Comparison of ENCODE assay signal across 9 mouse cellular contexts in genomic region chr11:59309106-59309805, GRCm38 (mm10). TPM values are rescaled to one million over a fixed set of nuclear protein-coding genes. Genes with fewer than 3 reads are reported as not detected.
DNase-seq lines count a peak whose midpoint lies in the region; ATAC-seq and TF ChIP-seq lines count a peak whose summit lies in the region.
"Had no signal": no experiment of that assay in that cellular context is flagged by ENCODE, and none has a peak within 500 bp of the region (broad histone marks: within the 10 kb centered on the region; RNA-seq: fewer than 3 reads in every experiment).

No protein-coding gene starts in this region.

- peak; percentile 40; the same call in 1 of the 2 replicates for TF ChIP-seq POLR2A in cortical plate, adult 2 months (IDR thresholded peaks at IDR 0.05; ENCODE audit: extremely low read depth, insufficient read depth, low read length)
- TF ChIP-seq POLR2A in thymus, adult 2 months (IDR thresholded peaks at IDR 0.05; ENCODE audit: control insufficient read depth, extremely low read depth, insufficient read depth, low read length, poor library complexity) = no peak

- no peaks in the 10 kb centered on the region for H3K36me3 ChIP-seq in heart, embryonic 10.5 days
- H3K36me3 ChIP-seq in limb, embryonic 12.5 days = no peaks in the 10 kb centered on the region
- H3K36me3 ChIP-seq in thymus, adult 2 months (ENCODE audit: control insufficient read depth, insufficient read depth, low read length) = no peaks in the 10 kb centered on the region

- 12% methylated on average over 12 of the region's 12 CpGs for WGBS in heart, embryonic 10.5 days
- WGBS in limb, embryonic 12.5 days = 7% methylated on average over 12 of the region's 12 CpGs
- 73% methylated on average over 12 of the region's 12 CpGs for WGBS in thymus, adult 2 months

- H3K4me3 ChIP-seq in layer of hippocampus, adult 2 months = no peak overlapping the region
- H3K4me3 ChIP-seq in cortical plate, adult 2 months (ENCODE audit: insufficient read depth, low read length) = peak overlapping the region; percentile 68; the same call in 1 of the 2 replicates
- peak overlapping the region; percentile 72 for H3K4me3 ChIP-seq in heart, embryonic 10.5 days
- peak overlapping the region; percentile 69 for H3K4me3 ChIP-seq in limb, embryonic 12.5 days (replicated peaks)
- no peak overlapping the region for H3K4me3 ChIP-seq in thymus, adult 2 months (ENCODE audit: control insufficient read depth, insufficient read depth, low read length)

- H3K27ac ChIP-seq in layer of hippocampus, adult 2 months = peak overlapping the region; percentile 83
- H3K27ac ChIP-seq in cortical plate, adult 2 months (ENCODE audit: insufficient read depth, low read length) = no peak overlapping the region
- H3K27ac ChIP-seq in heart, embryonic 10.5 days = peak overlapping the region; percentile 76
- peak overlapping the region; percentile 67 for H3K27ac ChIP-seq in limb, embryonic 12.5 days
- H3K27ac ChIP-seq in thymus, adult 2 months (ENCODE audit: control insufficient read depth, insufficient read depth, low read length) = no peak overlapping the region

- 0 out of 2 replicates have a peak overlapping the region, but pooled peaks have one; percentile 28 for H3K9ac ChIP-seq in limb, embryonic 12.5 days (replicated peaks)

- H3K27me3 ChIP-seq in heart, embryonic 10.5 days (ENCODE audit: insufficient read depth, poor library complexity, severe bottlenecking) = peaks cover 98% of the 10 kb centered on the region
- peaks cover 69% of the 10 kb centered on the region for H3K27me3 ChIP-seq in limb, embryonic 12.5 days
- H3K27me3 ChIP-seq in thymus, adult 2 months (ENCODE audit: control insufficient read depth, insufficient read depth, low read length) = peaks cover 15% of the 10 kb centered on the region; the same call in 1 of the 2 replicates

- no peaks in the 10 kb centered on the region for H3K9me3 ChIP-seq in heart, embryonic 10.5 days
- H3K9me3 ChIP-seq in limb, embryonic 12.5 days = no peaks in the 10 kb centered on the region

- H3K4me1 ChIP-seq in cortical plate, adult 2 months (ENCODE audit: control insufficient read depth, insufficient read depth, low read length) = peaks cover 5% of the 10 kb centered on the region
- H3K4me1 ChIP-seq in heart, embryonic 10.5 days = peaks cover 66% of the 10 kb centered on the region
- H3K4me1 ChIP-seq in limb, embryonic 12.5 days (replicated peaks) = peaks cover 83% of the 10 kb centered on the region
- peaks cover 4% of the 10 kb centered on the region; the same call in 1 of the 2 replicates for H3K4me1 ChIP-seq in thymus, adult 2 months (replicated peaks; ENCODE audit: control insufficient read depth, insufficient read depth, low read length)

- DNase-seq in layer of hippocampus, adult 2 months (ENCODE audit: low spot score in 2 of 2) = no peak
- no peak for DNase-seq in layer of hippocampus, postnatal 10 days (ENCODE audit: low spot score in 2 of 2)
- peak; percentile 90 for DNase-seq in heart, embryonic 10.5 days (ENCODE audit: low spot score)
- peak; percentile 72 for DNase-seq in yolk sac, embryonic 10.5 days (ENCODE audit: low spot score)
- DNase-seq in right cerebral cortex, postnatal 36 days (ENCODE audit: low spot score in 2 of 2) = no peak
- DNase-seq in thymus, adult 2 months = no peak

- no peak for TF ChIP-seq CTCF in layer of hippocampus, adult 2 months (conservative IDR thresholded peaks at IDR 0.05)
- TF ChIP-seq CTCF in cortical plate, adult 2 months (IDR thresholded peaks at IDR 0.05; ENCODE audit: extremely low read depth, insufficient read depth, low read length) = no peak
- no peak for TF ChIP-seq CTCF in thymus, adult 2 months (IDR thresholded peaks at IDR 0.05; ENCODE audit: borderline replicate concordance, control insufficient read depth, extremely low read depth, insufficient read depth, low read length, poor library complexity)

- ATAC-seq in limb, embryonic 12.5 days (ENCODE audit: insufficient number of reproducible peaks, insufficient read depth, low FRiP score, low TSS enrichment, low read depth) = peak; percentile 52

- H3K4me2 ChIP-seq in limb, embryonic 12.5 days = peak overlapping the region; percentile 92

RNA-seq across cellular contexts. Expression of gene Wnt9a, which starts 2.5 kb away (rescaled TPM):
- total RNA-seq in layer of hippocampus, adult 2 months (2021) = 1 to 10 TPM; 3.8 TPM
- 1 to 10 TPM; 2.7 to 2.9 TPM for total RNA-seq in layer of hippocampus, postnatal 10 days (2021)
- polyA plus RNA-seq in cortical plate, adult 2 months (2012; rRNA removed) = 15.9 and 18.5 TPM in 2 replicates
- 3.8 and 4.1 TPM in 2 replicates for polyA plus RNA-seq in heart, embryonic 10.5 days (2016; fragmentation: Nextera tagmentation; extraction: Ambion mirVana)
- polyA plus RNA-seq in limb, embryonic 12.5 days (2016; fragmentation: Nextera tagmentation; extraction: Ambion mirVana) = 5.0 and 5.6 TPM in 2 replicates
- polyA plus RNA-seq in thymus, adult 2 months (2012; rRNA removed) = 1.3 and 2.2 TPM in 2 replicates

RNA-seq across cellular contexts. Expression of gene Wnt3a, which starts 18.7 kb away (rescaled TPM):
- total RNA-seq in layer of hippocampus, adult 2 months (2021) = under 1 TPM in 1 of 2 experiments, not detected in 1; 0.13 TPM
- total RNA-seq in layer of hippocampus, postnatal 10 days (2021) = not detected
- polyA plus RNA-seq in cortical plate, adult 2 months (2012; rRNA removed) = 0.06 TPM in 1 of 2 replicates, not detected in the other
- 0.08 TPM in 1 of 2 replicates, not detected in the other for polyA plus RNA-seq in heart, embryonic 10.5 days (2016; fragmentation: Nextera tagmentation; extraction: Ambion mirVana)
- polyA plus RNA-seq in limb, embryonic 12.5 days (2016; fragmentation: Nextera tagmentation; extraction: Ambion mirVana) = 1.6 and 2.6 TPM in 2 replicates
- 0.28 TPM in 1 of 2 replicates, not detected in the other for polyA plus RNA-seq in thymus, adult 2 months (2012; rRNA removed)
- total RNA-seq: left cerebral cortex, postnatal 10 days had no signal

Comparison
In these comparisons a context has a peak if more than half of its experiments do, and no peak if none do; other contexts are left out.
1. DNase-seq: peak in heart, embryonic 10.5 days (single experiment) and yolk sac, embryonic 10.5 days (single experiment); none in layer of hippocampus, adult 2 months (0 of 2), layer of hippocampus, postnatal 10 days (0 of 2), right cerebral cortex, postnatal 36 days (0 of 2) and thymus, adult 2 months (single experiment).
2. H3K27ac ChIP-seq: peak in layer of hippocampus, adult 2 months (single experiment), heart, embryonic 10.5 days (single experiment) and limb, embryonic 12.5 days (single experiment); none in cortical plate, adult 2 months (single experiment) and thymus, adult 2 months (single experiment).
3. H3K4me3 ChIP-seq: peak in cortical plate, adult 2 months (single experiment), heart, embryonic 10.5 days (single experiment) and limb, embryonic 12.5 days (single experiment); none in layer of hippocampus, adult 2 months (single experiment) and thymus, adult 2 months (single experiment).